Mouse (Mus musculus) liver, adult 2 months (tissue): ENCODE results near the gene Nol10.

Source experiments
- CTCF ChIP-seq: fragments of 200-500 bp; IDR thresholded peaks from 2 replicates; pipeline ENCODE4 v1.5.1; 2011; ENCODE audit warnings: low read depth, low read length, control low read depth
- POLR2A ChIP-seq: fragments of 200-500 bp; IDR thresholded peaks from 2 replicates; pipeline ENCODE4 v1.6.1; 2011; ENCODE audit warnings: low read length, control low read depth; ENCODE audit not compliant: insufficient read depth; ENCODE audit errors: extremely low read depth

DNA sequence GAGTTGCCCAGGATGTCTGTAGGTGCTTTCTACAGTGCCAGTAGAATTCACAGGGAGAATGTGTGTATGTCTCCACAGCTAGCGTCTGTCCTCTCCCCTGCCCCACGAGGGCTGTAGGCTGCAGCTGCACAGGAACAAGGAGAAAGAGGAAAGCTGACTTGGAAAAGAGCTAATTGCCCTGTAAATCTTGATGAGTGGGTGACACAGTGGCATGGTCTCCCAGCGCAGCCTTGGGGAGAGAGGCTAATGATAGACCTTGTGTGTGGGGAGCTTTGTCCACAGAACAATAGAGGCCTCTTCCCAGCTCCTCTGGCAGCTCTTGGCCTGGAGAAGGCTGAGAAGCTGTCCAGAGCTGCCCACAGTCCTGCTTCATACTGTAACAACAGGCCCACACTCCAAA is 78.5 kb downstream of the Nol10 start:
- no peak for TF ChIP-seq CTCF
- no peak for TF ChIP-seq POLR2A
